Mouse (Mus musculus) MEL (cell line): ENCODE results near the gene Gadd45g. TPM values are rescaled to one million over a fixed set of nuclear protein-coding genes. Genes with fewer than 3 reads are reported as not detected.

ENCODE experiments used
- DNase-seq: peaks from one replicate; pipeline ENCODE4 v3.0.0; 2011; ENCODE audit warnings: low read depth, low spot score
- H3K27ac ChIP-seq: 2 replicates; pipeline ENCODE4 v1.5.1; 2012; ENCODE audit warnings: low read depth, mild to moderate bottlenecking, control low read depth, low read length, moderate library complexity; ENCODE audit not compliant: control insufficient read depth
- H3K27me3 ChIP-seq, 2 experiments: fragments of 150-350 bp in 1 of 2; sonication (generic) in 1 of 2; 2 replicates each; pipeline ENCODE4 v1.6.1; 2012; ENCODE audit warnings: low read length in 2 of 2, mild to moderate bottlenecking in 2 of 2, improper control_type of control experiment in 1 of 2, moderate library complexity in 1 of 2; ENCODE audit not compliant: insufficient read depth in 2 of 2, control insufficient read depth in 1 of 2
- H3K36me3 ChIP-seq, 2 experiments: 2 replicates each; pipeline ENCODE4 v1.6.1; 2012 to 2014; ENCODE audit warnings: low read length in 2 of 2, improper control_type of control experiment in 1 of 2, inconsistent platforms in 1 of 2, mild to moderate bottlenecking in 1 of 2; ENCODE audit not compliant: insufficient read depth in 2 of 2, control insufficient read depth in 1 of 2
- H3K4me1 ChIP-seq, 2 experiments: fragments of 150-350 bp in 1 of 2; sonication (generic) in 1 of 2; 2 replicates each; pipeline ENCODE4 v1.6.1; 2012; ENCODE audit warnings: low read length in 2 of 2, improper control_type of control experiment in 1 of 2, mild to moderate bottlenecking in 1 of 2; ENCODE audit not compliant: insufficient read depth in 2 of 2, control insufficient read depth in 1 of 2
- H3K4me3 ChIP-seq, 2 experiments: fragments of 150-350 bp in 1 of 2; sonication (generic) in 1 of 2; 2 replicates each; pipeline ENCODE4 v1.5.1; 2012; ENCODE audit warnings: low read depth in 2 of 2, low read length in 2 of 2, mild to moderate bottlenecking in 2 of 2, moderate library complexity in 2 of 2, control low read depth in 1 of 2, improper control_type of control experiment in 1 of 2; ENCODE audit not compliant: control insufficient read depth in 1 of 2, insufficient read depth in 1 of 2
- H3K79me2 ChIP-seq: 2 replicates; pipeline ENCODE4 v1.6.1; 2012; ENCODE audit warnings: mild to moderate bottlenecking, low read length, moderate library complexity; ENCODE audit not compliant: control insufficient read depth, poor library complexity, insufficient read depth
- H3K9ac ChIP-seq: 2 replicates; pipeline ENCODE4 v1.6.1; 2012; ENCODE audit warnings: low read depth, mild to moderate bottlenecking, control low read depth, low read length, moderate library complexity; ENCODE audit not compliant: control insufficient read depth, poor library complexity, severe bottlenecking
- H3K9me3 ChIP-seq: fragments of 150-350 bp; sonication (generic); replicated peaks from 2 replicates; pipeline ENCODE4 v1.6.1; 2012; ENCODE audit warnings: mild to moderate bottlenecking, low read length, improper control_type of control experiment, moderate library complexity; ENCODE audit not compliant: insufficient read depth
- BHLHE40 ChIP-seq: IDR thresholded peaks from 2 replicates; pipeline ENCODE4 v1.6.1; 2012; ENCODE audit warnings: low read depth, mild to moderate bottlenecking, inconsistent platforms, low read length, improper control_type of control experiment, borderline replicate concordance
- CTCF ChIP-seq, 3 experiments: IDR thresholded peaks in 2 of 3; conservative IDR thresholded peaks in 1 of 3; 2 replicates each; pipeline ENCODE4 v1.5.1; 2011 to 2012; ENCODE audit warnings: low read length in 3 of 3, low read depth in 2 of 3, mild to moderate bottlenecking in 2 of 3, improper control_type of control experiment in 1 of 3, inconsistent platforms in 1 of 3, mixed read lengths in 1 of 3, moderate library complexity in 1 of 3; ENCODE audit not compliant: control insufficient read depth in 1 of 3, insufficient read depth in 1 of 3, poor library complexity in 1 of 3, severe bottlenecking in 1 of 3
- KAT2A ChIP-seq: conservative IDR thresholded peaks from 2 replicates; pipeline ENCODE4 v1.6.1; 2012; ENCODE audit warnings: low read depth, low read length, improper control_type of control experiment, inconsistent platforms
- MAZ ChIP-seq: IDR thresholded peaks from 2 replicates; pipeline ENCODE4 v1.6.1; 2012; ENCODE audit warnings: low read depth, mild to moderate bottlenecking, inconsistent platforms, low read length, improper control_type of control experiment
- MEF2A ChIP-seq: IDR thresholded peaks from 2 replicates; pipeline ENCODE4 v1.6.1; 2014; ENCODE audit warnings: low read depth, mild to moderate bottlenecking, inconsistent platforms, low read length, improper control_type of control experiment; ENCODE audit not compliant: poor library complexity, insufficient replicate concordance, severe bottlenecking; ENCODE audit errors: extremely low read depth
- MXI1 ChIP-seq: IDR thresholded peaks from 2 replicates; pipeline ENCODE4 v1.6.1; 2011; ENCODE audit warnings: mild to moderate bottlenecking, low read depth, low read length, improper control_type of control experiment
- POLR2AphosphoS2 ChIP-seq: IDR thresholded peaks from 2 replicates; pipeline ENCODE4 v1.6.1; 2011; ENCODE audit warnings: low read length, improper control_type of control experiment
- RAD21 ChIP-seq: IDR thresholded peaks from 2 replicates; pipeline ENCODE4 v1.6.1; 2011; ENCODE audit warnings: mild to moderate bottlenecking, low read depth, low read length, improper control_type of control experiment
- SIN3A ChIP-seq: IDR thresholded peaks from 2 replicates; pipeline ENCODE4 v1.6.1; 2012; ENCODE audit warnings: low read length, improper control_type of control experiment, inconsistent platforms
- SMC3 ChIP-seq: IDR thresholded peaks from 2 replicates; pipeline ENCODE4 v1.6.1; 2011; ENCODE audit warnings: low read depth, low read length, improper control_type of control experiment
- TCF12 ChIP-seq: IDR thresholded peaks from 2 replicates; pipeline ENCODE4 v1.6.1; 2014; ENCODE audit warnings: low read depth, mild to moderate bottlenecking, inconsistent platforms, low read length, improper control_type of control experiment, moderate library complexity
- UBTF ChIP-seq: IDR thresholded peaks from 2 replicates; pipeline ENCODE4 v1.6.1; 2012; ENCODE audit warnings: low read depth, mild to moderate bottlenecking, inconsistent platforms, low read length, improper control_type of control experiment, moderate library complexity, borderline replicate concordance; ENCODE audit not compliant: insufficient read depth
- USF2 ChIP-seq, 2 experiments: IDR thresholded peaks; 2 replicates each; pipeline ENCODE4 v1.6.1; 2011 to 2012; ENCODE audit warnings: improper control_type of control experiment in 2 of 2, low read length in 2 of 2, borderline replicate concordance in 1 of 2, inconsistent platforms in 1 of 2, low read depth in 1 of 2, mild to moderate bottlenecking in 1 of 2; ENCODE audit not compliant: insufficient read depth in 1 of 2
- ZC3H11A ChIP-seq: IDR thresholded peaks from 2 replicates; pipeline ENCODE4 v1.6.1; 2012; ENCODE audit warnings: low read depth, mild to moderate bottlenecking, inconsistent platforms, low read length, improper control_type of control experiment
- ZNF384 ChIP-seq: IDR thresholded peaks from 2 replicates; pipeline ENCODE4 v1.6.1; 2012; ENCODE audit warnings: low read depth, mild to moderate bottlenecking, inconsistent platforms, low read length, improper control_type of control experiment
- polyA plus RNA-seq, 2 experiments: library from polyadenylated mRNA; stranded (reverse) in 1 of 2; unstranded in 1 of 2; fragments of >175 nt in 1 of 2; fragments of >200 nt in 1 of 2; gene quantifications; 2 replicates each; pipeline versions ENCODE4 v1.2.1 to v1.2.4; 2012; ENCODE audit warnings: low replicate concordance in 2 of 2, low read depth in 1 of 2; ENCODE audit not compliant: insufficient read length in 2 of 2, insufficient read depth in 1 of 2, missing spikeins in 1 of 2
- total RNA-seq: library from RNA; depleted of rRNA; stranded (reverse); fragments of 300-350 nt; gene quantifications from 2 replicates; pipeline ENCODE4 v1.2.3, GENCODE M21; 2012

The Gadd45g gene
- total and polyA plus RNA-seq, 3 experiments = 7.2 to 11.0 TPM; not detected in 1

DNA sequence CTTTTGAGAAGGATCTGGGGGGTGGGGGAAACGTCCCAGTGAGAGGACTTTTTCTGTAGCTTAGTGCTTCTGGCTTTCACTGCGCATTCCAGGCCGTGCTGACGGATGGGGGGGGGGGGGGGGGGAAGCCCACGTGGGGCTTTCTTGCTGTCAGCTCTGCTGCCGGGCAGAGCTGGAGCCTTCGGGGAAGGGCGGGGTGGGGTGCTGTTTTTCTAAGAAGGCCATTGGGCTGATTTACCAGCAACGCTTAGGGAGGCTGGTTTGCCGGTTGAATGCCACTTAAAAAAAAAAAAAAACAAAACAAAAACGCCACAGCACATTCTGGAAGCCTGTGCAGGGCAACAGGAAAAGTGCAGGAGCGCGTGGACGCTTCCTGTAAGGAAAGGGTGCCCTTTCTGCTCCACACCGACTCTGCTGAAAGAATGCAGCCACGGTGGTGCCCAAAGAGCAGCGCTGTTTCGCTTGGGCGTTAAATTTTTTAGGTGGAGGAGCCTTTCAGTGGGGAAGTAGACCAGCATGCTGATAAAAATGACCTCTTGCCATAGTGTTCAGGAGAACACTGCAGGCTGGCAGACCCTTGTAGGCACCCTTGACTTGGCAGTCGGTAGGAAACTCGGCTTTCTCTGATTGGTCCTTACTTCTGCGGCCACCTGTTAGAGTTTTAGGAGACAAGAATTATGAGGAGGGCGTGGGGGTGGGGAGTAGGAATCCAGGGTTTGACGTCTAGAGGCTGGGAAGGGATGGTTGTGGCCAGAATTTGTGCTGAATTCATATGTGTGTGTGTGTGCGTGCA is 3.0 kb downstream of the Gadd45g start (continued):
- 0 out of 2 replicates have a peak, but pooled peaks have one; percentile 1 for TF ChIP-seq SIN3A
- TF ChIP-seq POLR2AphosphoS2 = no peak
- no peak for TF ChIP-seq ZC3H11A
- TF ChIP-seq USF2 (IDR thresholded peaks at IDR 0.05; ENCODE audit: borderline replicate concordance in 1 of 2, insufficient read depth in 1 of 2, low read depth in 1 of 2, low read length in 2 of 2) = no peak
- peak; percentile 4; the same call in 1 of the 2 replicates for TF ChIP-seq MAZ

DNA sequence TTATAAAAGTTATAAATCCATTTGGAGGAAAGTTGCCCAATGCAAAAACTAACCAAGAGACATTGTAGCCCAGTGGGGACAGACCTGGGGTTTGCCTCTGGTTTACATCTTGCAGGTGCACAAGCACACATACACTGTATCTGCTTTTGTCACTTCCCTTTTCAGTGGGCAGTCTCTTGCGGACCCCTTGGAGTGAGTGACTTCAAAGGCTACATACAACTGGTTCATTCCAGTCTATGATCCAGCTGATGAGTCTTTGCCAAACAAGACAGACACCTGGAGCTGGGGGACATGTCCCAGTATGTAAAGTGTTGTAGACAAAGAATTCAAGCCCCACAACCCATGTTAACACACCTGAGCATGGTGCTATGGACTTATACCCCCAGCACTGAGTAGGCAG is 4.1 kb downstream of the Gadd45g start:
- Histone ChIP-seq H3K79me2 (peaks cover 16% of the 10 kb centered on the region), H3K4me3 (no peak overlapping the region), H3K9me3 (no peaks in the 10 kb centered on the region), H3K27ac (no peak overlapping the region), H3K4me1 (peaks cover 0 to 12% of the 10 kb centered on the region in 2 experiments; a peak in 2 of 4 replicates), H3K9ac (no peak overlapping the region), H3K36me3 (peaks cover 0 to 5% of the 10 kb centered on the region in 2 experiments; a peak in 2 of 4 replicates), H3K27me3 (no peaks in the 10 kb centered on the region)
- no peak for DNase-seq
- TF ChIP-seq CTCF (IDR thresholded peaks at IDR 0.05 in 2 of 3, conservative IDR thresholded peaks at IDR 0.05 in 1 of 3; ENCODE audit: control insufficient read depth in 1 of 3, insufficient read depth in 1 of 3, low read depth in 2 of 3, low read length in 3 of 3, poor library complexity in 1 of 3, severe bottlenecking in 1 of 3) (no peak), USF2 (IDR thresholded peaks at IDR 0.05; ENCODE audit: borderline replicate concordance in 1 of 2, insufficient read depth in 1 of 2, low read depth in 1 of 2, low read length in 2 of 2) (no peak), UBTF (no peak), SMC3 (no peak), MEF2A (no peak)

GRCm38 (mm10) chr13:51852560-51853190 is 6.2 kb downstream of the Gadd45g start:
- peaks cover 0 to 12% of the 10 kb centered on the region in 2 experiments; a peak in 2 of 4 replicates for H3K4me1 ChIP-seq

More at GRCm38 (mm10) chr13:51852560-51853190, 6.2 kb downstream of the Gadd45g start:
- Histone ChIP-seq H3K27ac (no peak overlapping the region), H3K36me3 (peaks cover 0 to 5% of the 10 kb centered on the region in 2 experiments; a peak in 2 of 4 replicates), H3K79me2 (peaks cover 5% of the 10 kb centered on the region), H3K9me3 (no peaks in the 10 kb centered on the region), H3K9ac (no peak overlapping the region), H3K4me3 (no peak overlapping the region), H3K27me3 (no peaks in the 10 kb centered on the region; a peak in 1 of 4 replicates)
- no peak for DNase-seq
- TF ChIP-seq RAD21 (no peak), BHLHE40 (no peak), ZNF384 (no peak), TCF12 (no peak), UBTF (no peak), MXI1 (no peak), KAT2A (no peak), POLR2AphosphoS2 (no peak)
